Mouse (Mus musculus): ENCODE measurements around the gene Ccdc124.
A peak's percentile ranks its signal among the peaks of the same experiment; 100 is the strongest.
"Not testable (repeated sequence)": the region's sequence is repeated elsewhere in the genome, so short reads cannot be mapped to it uniquely, and the experiment has no call there.

Gene Ccdc124

DNA sequence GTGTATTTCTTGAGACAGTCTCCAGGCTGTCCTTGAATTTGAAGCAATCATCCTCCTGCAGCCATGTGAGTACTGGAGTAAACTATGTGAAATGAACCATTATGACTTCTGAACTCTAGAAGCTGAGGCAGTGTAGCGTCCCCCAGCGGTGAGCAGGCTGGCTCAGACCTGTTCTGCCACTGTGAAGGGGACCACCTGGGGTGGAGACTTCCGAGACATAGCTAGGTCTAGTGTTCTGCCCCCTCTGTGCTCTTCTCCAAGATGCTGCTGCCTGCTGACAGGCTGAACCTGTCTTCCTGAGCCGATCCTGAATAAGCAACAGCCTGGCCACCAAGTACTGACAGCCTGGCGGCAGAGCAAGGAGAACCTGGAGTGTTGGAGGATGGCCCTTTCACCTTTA is 28.6 kb downstream of the Ccdc124 start:
- DNase-seq (ENCODE audit: low read depth): no peak

DNA sequence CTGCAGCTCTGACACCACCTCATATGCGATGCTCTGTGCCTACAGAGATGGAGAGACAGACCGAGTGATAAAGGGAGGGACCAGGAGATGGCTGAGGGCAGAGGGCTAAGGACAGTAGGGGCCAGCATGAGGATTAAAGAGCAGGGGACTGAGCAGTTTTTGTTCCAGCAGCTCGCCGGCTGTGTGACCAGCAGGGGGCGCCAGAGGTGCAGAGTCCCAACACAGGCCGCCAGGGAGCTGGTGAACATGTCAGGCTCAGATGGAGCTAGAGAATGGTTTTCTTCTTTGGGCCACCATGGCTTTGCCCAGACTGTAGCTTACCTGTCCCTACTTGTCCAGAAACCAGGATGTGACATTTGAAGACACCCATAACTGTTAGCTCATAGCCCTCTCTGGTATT is 29.2 kb downstream of the Ccdc124 start:
- DNase-seq (ENCODE audit: low read depth): no peak

DNA sequence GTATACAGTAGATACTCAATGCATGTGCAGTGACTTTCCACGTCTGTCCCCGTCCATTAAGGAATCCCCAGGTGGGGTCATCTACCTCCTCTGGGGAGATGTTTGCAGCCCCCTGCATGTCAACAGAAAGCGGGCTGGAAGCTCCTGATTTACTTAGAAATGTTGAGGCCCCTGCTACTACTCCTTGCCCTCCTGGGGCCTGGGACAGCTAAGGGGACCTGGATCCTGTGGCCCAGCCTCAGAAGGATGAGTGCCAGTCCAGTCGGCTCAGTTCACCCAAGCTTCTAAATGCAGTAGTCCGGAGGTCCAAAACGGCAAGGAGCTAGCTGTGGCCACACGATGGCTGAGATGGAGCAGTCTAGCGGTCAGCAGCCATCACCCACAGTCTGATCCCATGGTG is 29.8 kb downstream of the Ccdc124 start:
- DNase-seq (ENCODE audit: low read depth): no peak

DNA sequence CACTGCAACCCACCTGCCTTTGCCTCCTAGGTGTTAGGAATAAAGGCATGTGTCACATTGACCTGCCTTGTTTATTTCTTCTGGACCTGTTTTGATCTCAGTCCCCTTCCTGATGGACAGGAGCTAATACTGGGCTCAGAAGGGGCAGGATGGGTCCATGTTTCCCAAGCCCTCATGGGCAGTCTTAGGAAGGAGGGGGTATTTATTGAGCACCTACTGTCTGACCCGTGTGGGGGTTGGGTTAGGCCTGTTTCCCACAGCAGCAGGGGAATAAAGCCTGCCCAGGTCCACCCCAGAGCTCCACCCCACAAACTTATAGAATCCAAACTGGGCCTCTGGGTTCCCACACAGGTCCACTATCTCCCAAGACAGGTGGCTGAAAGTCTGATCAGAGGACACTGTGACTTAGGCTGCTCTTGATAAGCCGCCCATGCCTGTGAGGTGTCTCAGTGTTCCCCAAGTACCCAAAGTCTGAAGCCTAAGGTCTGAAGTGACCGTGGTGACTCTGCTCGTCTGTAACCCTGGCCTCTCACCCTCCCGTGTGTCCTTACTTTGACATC is 30.4 kb downstream of the Ccdc124 start:
- DNase-seq (ENCODE audit: low read depth): no peak

DNA sequence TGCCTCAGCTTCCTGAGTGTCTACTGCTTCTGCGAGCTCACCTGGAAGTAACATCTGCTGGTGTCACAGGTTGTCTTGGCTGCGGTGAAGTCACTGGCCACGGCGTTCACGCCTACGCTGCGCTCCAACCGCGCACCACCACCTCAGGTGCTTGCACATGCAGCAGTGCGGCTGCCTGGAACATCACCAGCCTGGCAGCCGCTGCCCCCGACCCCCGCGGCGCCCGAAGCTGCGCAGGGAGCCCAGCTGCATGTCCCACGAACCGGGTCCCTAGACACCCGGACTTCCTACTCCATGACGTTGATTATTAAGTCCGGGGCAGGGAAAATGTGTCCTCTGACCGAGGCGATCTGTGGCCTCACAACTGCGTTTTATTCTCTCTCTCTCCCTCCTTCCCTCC is 31.3 kb downstream of the Ccdc124 start:
- no peak for DNase-seq (ENCODE audit: low read depth)

DNA sequence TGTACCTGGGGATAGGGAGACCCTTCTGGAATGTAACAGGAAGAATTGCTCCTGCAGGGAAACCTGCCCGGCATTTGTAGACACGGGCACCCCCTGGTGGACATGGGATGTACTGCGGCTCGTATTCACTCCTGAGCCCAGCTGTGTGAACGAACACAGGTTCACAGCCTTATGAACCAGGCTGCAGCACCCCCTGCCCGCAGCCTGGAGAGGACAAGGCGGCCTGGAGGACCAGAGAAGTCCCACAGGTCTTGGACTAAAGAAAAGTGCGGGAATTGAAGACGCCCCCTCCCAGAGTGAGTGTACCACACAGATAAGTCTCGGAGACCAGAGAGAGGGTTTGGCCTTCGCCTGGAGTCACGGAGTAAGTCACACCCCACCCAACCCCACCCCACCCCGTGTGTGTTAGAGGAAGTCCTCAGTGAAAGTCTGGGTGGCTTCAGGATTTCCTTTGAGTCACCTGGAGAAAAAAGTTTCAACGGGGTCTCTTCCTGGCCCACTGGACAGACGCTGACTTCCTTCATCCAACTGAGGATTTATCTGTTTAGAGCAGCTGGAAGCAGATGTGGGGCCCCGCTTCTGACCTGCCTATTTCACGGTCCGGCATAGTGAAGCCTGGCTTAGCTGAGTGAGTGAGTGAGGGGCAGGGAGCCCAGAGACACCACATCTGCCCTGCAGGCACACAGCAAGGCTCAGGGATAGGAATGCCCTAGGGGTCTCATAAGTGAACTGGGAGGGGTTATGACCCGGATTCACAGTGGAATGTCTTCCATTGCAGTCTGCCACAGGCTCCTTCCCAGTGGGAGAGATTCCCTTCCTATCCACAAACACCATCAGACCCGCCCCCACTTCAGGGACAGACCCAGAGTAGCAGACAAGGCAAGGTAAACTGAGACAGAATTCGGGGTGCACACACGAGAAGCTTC is 32.3 kb downstream of the Ccdc124 start:
- DNase-seq (ENCODE audit: low read depth): peak; percentile 50

DNA sequence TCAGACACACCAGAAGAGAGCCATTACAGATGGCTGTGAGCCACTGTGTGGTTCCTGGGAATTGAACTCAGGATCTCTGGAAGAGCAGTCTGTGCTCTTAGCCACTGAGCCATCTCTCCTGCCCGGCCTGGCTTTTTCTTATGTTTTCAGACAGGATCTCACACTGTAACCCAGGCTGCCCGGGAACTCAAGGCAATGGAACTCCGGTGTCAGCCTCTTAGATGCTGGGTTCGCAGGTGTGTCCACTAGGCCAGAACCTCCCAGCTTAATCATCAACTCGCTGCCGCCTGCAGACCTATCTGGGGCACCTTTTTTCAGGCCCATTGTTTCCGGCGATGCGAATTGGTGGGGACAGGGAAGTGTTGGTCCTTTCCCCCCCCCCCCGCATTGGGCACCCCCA is 33.1 kb downstream of the Ccdc124 start:
- DNase-seq (ENCODE audit: low read depth): no peak

DNA sequence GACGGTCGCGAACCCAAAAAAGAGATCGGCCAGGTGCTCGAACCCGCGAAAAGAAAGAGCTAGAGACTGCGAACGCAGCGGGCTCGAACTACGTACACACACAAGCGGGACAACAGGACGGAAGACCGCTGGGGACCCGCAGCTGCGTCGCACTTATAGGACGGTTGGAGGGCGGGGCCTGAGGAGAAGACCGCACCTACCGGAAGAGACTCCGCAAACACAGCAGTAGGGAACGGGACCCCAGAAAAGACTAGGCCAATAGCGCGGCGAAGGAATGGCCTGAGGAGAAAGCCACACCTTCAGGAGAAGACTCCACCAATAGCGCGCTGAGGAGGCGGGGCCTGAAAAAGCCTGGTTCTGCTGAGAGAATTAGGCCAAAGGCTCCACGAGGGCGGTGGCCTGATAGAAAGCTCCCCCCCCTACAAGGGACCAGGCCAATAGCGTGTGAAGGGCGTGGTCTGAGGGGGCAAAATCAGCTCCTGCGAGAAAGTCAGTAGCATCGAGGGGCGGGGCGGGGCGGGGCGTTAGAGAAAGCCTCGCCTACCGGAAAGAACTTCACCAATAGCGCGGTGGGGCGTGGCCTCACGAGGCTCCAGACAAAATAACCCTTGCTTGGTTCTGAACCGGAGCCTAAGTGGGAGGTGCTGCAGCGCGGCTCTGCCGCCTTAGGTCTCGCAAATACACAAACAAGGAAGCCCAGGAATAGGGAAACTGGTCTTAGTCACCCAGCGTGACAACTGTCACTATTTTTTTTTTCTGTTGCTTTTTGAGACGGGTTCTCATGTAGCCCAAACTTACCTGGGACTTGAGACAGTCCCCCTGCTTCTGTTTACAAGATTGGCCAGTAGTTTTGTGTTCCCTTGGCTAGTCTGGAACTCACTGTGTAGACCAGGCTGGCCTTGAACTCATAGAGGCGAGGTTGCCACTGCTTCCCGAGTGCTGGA is 34.1 kb downstream of the Ccdc124 start, which contains the start of gene Arrdc2:
Gene Arrdc2, minus strand, starts transcription at position 313 of the 944 bp plus-strand sequence.
- DNase-seq (ENCODE audit: low read depth): peak; percentile 100

DNA sequence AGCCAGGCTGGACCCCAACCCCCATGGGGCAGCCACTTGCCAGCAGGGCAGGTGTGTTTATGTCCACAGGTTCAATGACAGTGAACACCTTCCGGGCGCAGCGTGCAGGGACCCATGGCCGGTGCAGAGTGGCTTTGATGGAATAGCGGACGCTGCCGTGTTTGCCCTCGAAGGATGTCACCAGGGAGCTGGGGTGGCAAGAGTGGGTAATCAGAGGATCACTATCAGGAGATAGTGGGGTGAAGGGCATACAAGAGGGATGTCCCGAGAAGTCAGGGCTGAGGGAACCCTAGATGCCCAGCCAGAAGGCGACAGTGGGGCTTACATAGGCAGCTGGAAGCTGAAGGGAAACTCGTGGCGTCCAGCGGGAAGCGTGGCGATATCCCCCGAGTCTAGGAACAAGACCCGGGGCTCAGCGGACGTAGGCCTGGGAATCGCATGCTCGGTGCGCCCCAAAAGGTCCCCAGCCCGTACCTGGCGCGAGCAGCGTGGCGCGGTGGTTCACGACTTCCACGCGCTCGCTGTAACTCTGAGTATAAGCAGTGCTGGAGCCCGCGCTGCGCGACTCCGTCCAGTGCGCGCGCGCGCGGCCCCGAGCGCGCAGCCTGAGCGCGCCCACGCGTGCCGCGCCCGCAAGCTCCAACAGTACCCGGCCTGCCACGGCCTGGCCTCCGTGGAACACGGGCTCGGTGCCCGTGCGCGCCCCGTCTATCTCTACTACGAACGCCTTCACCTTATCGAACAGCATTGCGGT is 34.9 kb downstream of the Ccdc124 start:
- DNase-seq (ENCODE audit: low read depth): no peak

DNA sequence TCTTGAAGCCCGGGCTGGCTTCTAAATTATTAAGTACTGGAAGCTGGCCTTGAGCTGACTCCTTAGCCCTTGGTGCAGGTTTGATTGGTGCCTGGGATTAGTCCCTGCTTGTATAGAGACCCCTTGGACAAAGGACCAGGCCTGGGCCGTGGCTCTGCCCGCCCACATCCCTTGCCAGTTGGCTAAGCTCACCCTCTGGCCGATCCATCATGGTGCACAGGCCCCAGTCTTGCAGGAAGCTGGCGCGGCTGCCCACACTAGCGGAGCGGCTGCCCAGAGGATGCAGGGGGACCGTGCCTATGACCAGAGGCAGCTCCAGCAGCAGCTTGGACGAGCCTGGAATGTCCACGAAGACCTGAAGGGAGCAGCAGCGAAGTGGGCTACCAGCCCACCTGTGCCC is 37.1 kb downstream of the Ccdc124 start:
- no peak for DNase-seq (ENCODE audit: low read depth)

DNA sequence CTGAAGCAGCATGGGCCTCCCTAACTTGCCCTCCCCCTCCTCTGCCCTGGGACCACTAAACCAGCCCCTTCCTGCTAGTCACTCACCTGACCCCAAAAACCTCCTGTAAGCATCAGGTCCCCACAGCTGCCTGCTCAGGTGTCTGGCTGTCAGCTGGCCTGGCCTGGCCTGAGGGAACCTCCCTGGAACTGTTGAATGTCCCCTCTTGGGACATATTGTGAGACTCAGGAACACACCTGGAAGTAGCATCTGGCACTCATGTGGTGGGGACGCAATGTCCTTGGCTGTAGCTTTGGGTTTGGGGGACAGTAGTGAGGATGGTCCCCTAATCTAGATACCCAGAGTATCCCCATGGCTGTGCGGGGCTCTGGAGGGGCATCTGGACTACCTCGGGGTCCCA is 39.7 kb downstream of the Ccdc124 start:
- DNase-seq (ENCODE audit: low read depth): no peak

DNA sequence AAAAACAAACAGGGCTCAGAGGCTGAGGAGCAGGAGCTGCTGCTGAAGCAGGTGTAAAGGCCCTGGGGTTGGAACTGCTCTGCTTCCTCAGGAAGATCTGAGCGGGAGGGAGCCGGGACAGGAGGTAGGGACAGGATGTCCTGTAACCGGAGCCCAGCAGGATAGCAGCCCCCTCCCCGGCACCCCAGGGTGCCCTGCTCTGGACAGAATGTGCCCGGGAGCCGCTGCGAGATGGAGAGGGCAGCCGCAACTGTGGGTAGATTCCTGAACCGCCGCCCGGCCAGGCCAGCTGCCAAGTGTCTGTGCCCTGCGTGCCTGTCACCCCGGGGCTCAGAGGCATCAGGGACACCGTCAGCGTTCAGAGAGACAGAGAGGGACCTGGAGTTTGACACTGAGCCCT is 40.2 kb downstream of the Ccdc124 start:
- no peak for DNase-seq (ENCODE audit: low read depth)

DNA sequence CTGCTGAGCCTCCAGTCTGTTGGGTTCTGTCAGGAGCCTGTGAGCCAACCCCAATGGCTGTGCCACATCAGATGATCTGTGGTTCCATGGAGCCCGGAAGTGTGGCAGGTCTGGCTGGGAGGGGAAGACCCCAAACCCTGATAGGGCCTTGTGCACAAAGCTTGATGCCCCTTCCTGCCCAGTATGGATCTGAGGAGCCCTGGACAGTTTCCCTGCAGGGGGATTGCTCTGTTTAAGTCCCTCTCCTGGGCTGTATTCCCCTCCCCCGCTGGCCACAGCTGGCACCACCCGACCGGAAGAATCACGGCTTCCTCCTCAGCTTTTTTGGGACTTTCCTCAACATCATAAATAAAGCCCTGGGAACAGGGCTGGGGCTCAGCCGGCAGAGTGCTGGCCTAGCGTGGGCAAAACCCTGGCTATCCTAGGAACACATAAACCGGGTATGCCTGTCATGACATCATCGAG is 40.7 kb downstream of the Ccdc124 start:
- DNase-seq (ENCODE audit: low read depth): no peak

DNA sequence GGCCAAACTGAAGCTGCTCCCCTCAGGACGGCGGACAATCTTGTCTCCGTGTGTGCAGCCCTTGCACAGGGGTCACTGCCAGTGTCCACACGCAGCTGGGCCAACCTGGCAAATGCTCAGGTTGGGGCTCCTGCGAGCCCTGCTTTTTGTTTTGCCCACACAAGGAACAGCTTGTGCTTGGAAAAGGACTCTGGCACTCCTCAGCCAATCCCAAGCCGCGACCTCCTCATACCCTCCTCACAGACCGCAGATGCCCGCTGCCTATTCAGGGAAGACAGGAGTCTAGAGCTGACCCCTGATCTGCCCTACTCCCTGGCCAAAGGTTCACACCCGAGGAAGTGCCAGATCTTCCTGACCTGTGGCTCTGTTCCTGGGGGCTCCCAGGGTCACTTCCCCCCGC is 41.4 kb downstream of the Ccdc124 start:
- no peak for DNase-seq (ENCODE audit: low read depth)

DNA sequence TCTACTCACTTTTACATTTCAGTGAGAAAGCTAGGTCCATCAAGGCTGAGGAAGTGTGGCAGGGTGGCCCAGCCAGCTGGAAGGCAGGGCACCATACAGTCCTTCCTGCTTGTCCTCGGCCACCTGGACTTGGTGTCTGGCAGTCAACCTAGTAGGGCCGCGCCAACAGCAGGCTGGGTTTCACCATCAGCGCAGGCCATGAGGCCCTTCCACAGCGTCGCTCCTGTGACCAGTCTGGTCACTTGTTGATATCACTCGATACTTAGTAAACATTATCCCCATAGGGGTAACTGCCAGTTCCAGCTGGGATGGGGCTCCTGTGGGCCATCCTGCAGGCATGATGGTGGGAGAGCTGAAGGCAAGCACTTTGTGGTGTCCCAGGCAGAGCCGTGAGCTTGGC is 42.2 kb downstream of the Ccdc124 start:
- DNase-seq (ENCODE audit: low read depth): no peak

DNA sequence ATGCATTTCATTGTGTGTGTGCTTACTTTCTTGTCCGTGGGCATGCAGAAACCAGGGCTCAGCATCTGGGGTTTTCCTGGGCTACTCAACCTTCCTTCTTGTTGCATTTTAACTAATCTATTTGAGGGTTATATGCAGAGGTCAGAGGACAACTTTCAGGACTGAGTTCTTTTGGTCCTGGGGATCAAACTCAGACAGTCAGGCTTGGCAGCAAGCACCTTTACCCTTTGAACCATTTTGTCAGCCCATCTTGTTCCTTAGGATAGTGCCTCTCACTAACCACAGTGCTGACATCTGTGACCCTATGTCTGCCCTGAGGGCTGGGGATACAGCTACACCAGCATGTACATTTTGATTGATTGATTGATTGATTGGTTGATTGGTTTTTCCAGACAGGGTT is 45.9 kb downstream of the Ccdc124 start:
- no peak for DNase-seq (ENCODE audit: low read depth)

DNA sequence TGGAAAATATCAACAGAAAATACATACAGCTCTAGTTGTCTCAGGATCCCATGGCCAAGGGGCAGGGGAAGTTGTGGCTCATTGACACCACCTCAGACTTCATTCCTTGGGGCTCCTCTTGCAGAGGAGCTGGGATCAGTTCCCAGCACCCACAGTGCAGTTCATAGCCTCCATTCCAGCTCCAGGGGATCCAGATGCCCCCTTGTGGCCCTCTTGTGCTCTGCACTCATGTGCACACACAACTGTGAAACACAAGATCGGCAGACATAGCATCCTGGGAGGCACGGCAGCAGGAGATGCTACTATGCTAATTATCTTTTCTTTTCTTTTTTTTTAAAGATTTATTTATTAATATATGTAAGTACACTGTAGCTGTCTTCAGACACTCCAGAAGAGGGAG is 46.7 kb downstream of the Ccdc124 start:
- no peak for DNase-seq (ENCODE audit: low read depth)

DNA sequence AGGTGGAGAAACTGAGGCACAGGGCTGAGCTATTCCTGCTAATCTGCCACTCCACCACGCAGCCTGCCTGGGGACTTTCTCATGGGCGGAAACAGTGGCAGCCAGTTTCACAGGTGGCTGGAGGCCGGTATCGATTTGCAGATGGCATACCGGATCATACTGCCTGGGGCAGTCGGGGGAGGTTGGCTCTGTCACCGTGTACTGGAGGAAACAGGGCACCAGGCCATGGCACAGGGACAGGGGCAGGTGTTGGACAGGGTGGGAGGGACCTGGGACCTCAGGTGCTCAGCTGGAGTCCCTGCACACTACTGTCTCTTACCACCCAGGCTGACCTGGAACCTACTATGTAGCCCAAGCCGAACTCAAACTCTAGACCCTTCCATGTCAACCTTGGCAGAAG is 47.9 kb downstream of the Ccdc124 start:
- DNase-seq (ENCODE audit: low read depth): no peak

DNA sequence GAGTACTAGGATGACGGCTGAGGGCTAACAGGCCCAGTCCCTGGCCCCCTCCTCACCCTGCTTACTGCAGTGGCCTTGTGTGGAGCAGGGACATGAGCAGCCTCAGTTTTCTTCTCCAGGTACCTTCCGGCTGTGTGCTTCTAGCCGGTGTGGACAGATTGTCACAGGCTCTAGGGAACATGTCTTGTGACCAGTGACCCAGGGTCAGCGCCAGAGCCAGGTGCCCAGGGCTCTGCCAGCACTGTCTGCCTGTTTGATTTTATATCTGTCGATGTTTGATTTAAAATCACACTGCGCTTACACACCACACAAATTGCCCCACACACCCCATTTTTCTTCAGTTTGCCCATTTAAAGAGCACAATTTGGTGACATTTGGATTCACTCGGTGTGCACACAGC is 49.9 kb downstream of the Ccdc124 start:
- DNase-seq (ENCODE audit: low read depth): no peak

DNA sequence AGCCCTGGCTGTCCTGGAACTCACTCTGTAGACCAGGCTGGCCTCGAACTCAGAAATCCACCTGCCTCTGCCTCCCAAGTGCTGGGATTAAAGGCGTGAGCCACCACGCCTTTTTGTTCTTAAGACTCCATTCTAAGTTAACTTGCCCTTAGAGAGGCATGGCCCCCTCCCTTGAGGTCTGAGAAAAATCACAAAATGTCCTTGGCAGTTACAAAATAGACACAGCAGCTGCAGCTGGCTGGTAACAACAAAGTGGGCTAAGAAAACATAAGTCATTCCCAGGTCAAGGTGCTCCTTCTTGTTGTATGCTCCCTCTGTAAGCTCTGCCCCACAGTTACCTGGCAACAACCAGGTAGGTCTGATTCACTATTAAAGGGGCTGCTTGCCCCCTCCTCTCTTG is 51.1 kb downstream of the Ccdc124 start:
- DNase-seq (ENCODE audit: low read depth): not testable (repeated sequence)

DNA sequence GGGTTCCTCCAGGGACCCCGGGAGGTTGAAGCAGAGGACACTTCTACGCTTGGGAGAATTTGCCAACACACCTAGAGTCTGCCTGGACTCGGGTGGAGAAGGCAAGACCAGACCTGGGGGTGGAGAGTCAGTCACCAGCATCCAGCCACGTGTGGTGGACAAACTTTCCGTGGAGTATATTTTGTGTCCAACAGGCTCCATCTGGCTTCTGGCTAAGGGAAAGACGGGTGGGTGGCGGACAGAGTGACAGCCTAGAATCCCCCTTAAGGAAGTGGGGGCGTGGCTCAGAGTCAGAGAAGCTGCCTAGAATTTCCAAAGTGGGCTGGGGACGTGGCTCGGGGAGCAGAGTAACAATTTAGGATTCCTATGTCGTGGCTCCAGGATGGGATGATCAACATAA is 51.7 kb downstream of the Ccdc124 start:
- DNase-seq (ENCODE audit: low read depth): no peak
